Mouse (Mus musculus) heart, adult 2 months (tissue): ENCODE results near the gene Myadml2. TPM values are rescaled to one million over a fixed set of nuclear protein-coding genes. Genes with fewer than 3 reads are reported as not detected.

Experiments
- DNase-seq, 2 experiments: peaks; one replicate each; pipeline ENCODE4 v3.0.0; 2021
- H3K27ac ChIP-seq: fragments of 200-600 bp; 2 replicates; pipeline ENCODE4 v1.8.1; 2022
- H3K27me3 ChIP-seq: fragments of 200-500 bp; 2 replicates; pipeline ENCODE4 v1.6.1; 2012; ENCODE audit warnings: mild to moderate bottlenecking, low read length, inconsistent platforms, mixed read lengths; ENCODE audit not compliant: control insufficient read depth, insufficient read depth
- H3K36me3 ChIP-seq: fragments of 200-500 bp; 2 replicates; pipeline ENCODE4 v1.6.1; 2012; ENCODE audit warnings: low read length, inconsistent platforms; ENCODE audit not compliant: control insufficient read depth, insufficient read depth
- H3K4me1 ChIP-seq: fragments of 200-500 bp; 2 replicates; pipeline ENCODE4 v1.6.1; 2011; ENCODE audit warnings: low read length; ENCODE audit not compliant: control insufficient read depth, insufficient read depth
- H3K4me3 ChIP-seq: fragments of 200-600 bp; 2 replicates; pipeline ENCODE4 v1.8.1; 2022
- H3K79me2 ChIP-seq: fragments of 200-500 bp; replicated peaks from 2 replicates; pipeline ENCODE4 v1.6.1; 2012; ENCODE audit warnings: mild to moderate bottlenecking, inconsistent platforms, low read length, moderate library complexity, mixed read lengths; ENCODE audit not compliant: control insufficient read depth, insufficient read depth
- H3K9ac ChIP-seq: fragments of 200-500 bp; 2 replicates; pipeline ENCODE4 v1.6.1; 2012; ENCODE audit warnings: low read depth, mild to moderate bottlenecking, control low read depth, inconsistent platforms, low read length, mixed read lengths
- CTCF ChIP-seq: fragments of 200-600 bp; IDR thresholded peaks from 2 replicates; pipeline ENCODE4 v1.8.1; 2022; ENCODE audit warnings: antibody characterized with exemption, mild to moderate bottlenecking, moderate library complexity
- EP300 ChIP-seq: fragments of 200-500 bp; IDR thresholded peaks from 2 replicates; pipeline ENCODE4 v1.6.1; 2011; ENCODE audit warnings: low read depth, low read length, control low read depth; ENCODE audit not compliant: insufficient read depth
- POLR2A ChIP-seq: fragments of 200-500 bp; IDR thresholded peaks from 2 replicates; pipeline ENCODE4 v1.6.1; 2011; ENCODE audit warnings: mild to moderate bottlenecking, low read depth, low read length, control low read depth; ENCODE audit not compliant: insufficient read depth
- WGBS: fragments of 180-500 bp; shearing (Covaris S2); methylation state at CpG from one replicate; pipeline ENCODE4 v1.1.7; 2018; 5-methylcytosine and 5-hydroxymethylcytosine counted together
- intact Hi-C: fragments of 180-260 bp; cut with DNase I; formaldehyde crosslinking; loops from one replicate; pipeline ENCODE4 v1.15.1; 2025
- polyA plus RNA-seq: library from polyadenylated mRNA; depleted of rRNA; stranded (reverse); fragments of >200 nt; gene quantifications from 2 replicates; pipeline ENCODE4 v1.2.3, GENCODE M21; 2012
- total RNA-seq, 2 experiments: library from RNA; stranded (reverse); gene quantifications; 2 replicates each; pipeline ENCODE4 v1.2.3; 2021

Gene Myadml2
- total and polyA plus RNA-seq, 3 experiments = 55.1 to 87.3 (median 77.6) TPM

DNA sequence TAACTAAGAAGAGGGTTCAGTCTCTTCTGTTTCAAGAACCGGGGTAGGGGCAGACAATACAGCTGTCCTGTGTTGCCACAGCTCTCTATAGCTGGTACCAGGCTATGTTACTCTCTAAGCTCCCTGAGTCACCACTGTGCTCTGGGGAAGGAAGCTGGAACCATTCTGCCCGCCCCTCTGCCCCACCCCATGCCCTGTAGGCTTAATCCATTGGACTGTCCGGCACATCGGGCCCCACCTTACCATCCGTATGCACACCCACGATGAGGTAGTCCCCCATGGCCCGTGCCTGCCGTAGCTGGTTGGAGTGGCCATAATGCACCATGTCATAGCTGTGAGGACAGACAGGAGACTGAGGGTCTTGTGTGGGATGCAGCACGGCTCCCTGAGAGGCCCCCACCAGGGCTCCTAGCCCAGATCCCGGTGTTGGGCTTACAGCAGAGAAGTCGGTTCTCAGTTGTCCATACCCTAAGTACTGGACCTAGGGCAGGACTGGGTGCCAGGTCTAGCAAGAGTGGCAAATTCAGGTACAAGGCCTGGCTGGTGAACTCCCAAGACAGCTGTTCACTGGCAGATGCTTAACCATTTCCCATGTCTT lies 32.3 kb downstream of the Myadml2 start:
- Histone ChIP-seq H3K4me1 (peaks cover 3% of the 10 kb centered on the region), H3K27me3 (no peaks in the 10 kb centered on the region), H3K9ac (no peak overlapping the region), H3K79me2 (no peaks in the 10 kb centered on the region), H3K4me3 (no peak overlapping the region), H3K27ac (no peak overlapping the region), H3K36me3 (no peaks in the 10 kb centered on the region)
- no peak for TF ChIP-seq EP300
- TF ChIP-seq CTCF = no peak
- no peak for TF ChIP-seq POLR2A
- intact Hi-C loops = no loop called here
- 87% methylated on average over 11 of the region's 11 CpGs for WGBS
- DNase-seq = no peak

DNA sequence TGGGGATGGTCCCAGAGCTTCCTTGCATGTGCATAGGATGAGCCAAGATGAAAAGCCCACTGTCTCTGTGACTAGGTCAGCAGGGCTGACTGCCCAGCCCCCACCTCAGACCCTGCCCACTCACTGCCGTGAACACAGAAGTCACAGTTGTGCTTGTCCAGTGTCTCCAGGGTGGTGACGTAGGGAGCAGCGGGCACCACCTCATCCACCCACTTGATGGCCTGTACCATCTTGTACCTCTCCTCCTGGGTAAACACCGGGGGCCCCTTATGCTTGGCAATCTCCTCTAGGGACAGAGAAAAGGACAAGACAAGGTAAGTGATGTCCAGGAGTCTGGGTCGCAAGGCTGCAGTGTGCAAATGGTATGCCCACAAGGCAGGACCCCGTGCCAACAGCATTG lies 32.8 kb downstream of the Myadml2 start:
- WGBS = 90% methylated on average over 6 of the region's 6 CpGs
- Histone ChIP-seq H3K4me1 (peaks cover 3% of the 10 kb centered on the region), H3K9ac (no peak overlapping the region), H3K27me3 (no peaks in the 10 kb centered on the region), H3K4me3 (no peak overlapping the region), H3K27ac (no peak overlapping the region), H3K36me3 (no peaks in the 10 kb centered on the region), H3K79me2 (no peaks in the 10 kb centered on the region)
- no peak for TF ChIP-seq POLR2A
- TF ChIP-seq CTCF = no peak
- no peak for TF ChIP-seq EP300
- DNase-seq = no peak
- intact Hi-C loops = no loop called here

DNA sequence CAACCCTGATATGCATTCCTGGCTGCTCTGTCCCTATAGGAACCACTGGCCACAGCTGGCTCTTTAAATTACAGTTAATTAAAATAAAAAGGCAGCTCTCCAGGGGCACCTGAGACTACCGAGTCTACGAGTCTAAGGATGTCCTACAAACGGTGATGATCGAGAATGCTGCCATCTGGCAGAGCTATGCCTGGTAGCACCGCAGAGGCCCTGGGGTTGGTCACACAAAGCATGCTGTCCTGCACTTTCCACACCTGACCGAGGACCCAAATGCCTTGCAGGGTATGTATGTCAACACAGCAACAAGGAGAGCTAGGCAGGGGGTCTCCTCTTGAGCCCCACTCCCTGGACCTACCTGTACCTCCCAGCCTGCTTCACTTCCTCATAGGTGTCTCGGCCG lies 34.0 kb downstream of the Myadml2 start:
- H3K9ac ChIP-seq = no peak overlapping the region
- no peak for DNase-seq
- H3K4me1 ChIP-seq = peaks cover 3% of the 10 kb centered on the region
- TF ChIP-seq EP300 (no peak), CTCF (no peak), POLR2A (no peak)
- no peak overlapping the region for H3K4me3 ChIP-seq
- 83% methylated on average over 8 of the region's 8 CpGs for WGBS
- intact Hi-C loops = loop anchor here (2.0 kb wide), 1 partner anchor 31 kb away; no protein-coding TSS in a partner anchor
- no peaks in the 10 kb centered on the region for H3K27me3 ChIP-seq
- H3K27ac ChIP-seq = no peak overlapping the region
- no peaks in the 10 kb centered on the region for H3K79me2 ChIP-seq
- no peaks in the 10 kb centered on the region for H3K36me3 ChIP-seq

DNA sequence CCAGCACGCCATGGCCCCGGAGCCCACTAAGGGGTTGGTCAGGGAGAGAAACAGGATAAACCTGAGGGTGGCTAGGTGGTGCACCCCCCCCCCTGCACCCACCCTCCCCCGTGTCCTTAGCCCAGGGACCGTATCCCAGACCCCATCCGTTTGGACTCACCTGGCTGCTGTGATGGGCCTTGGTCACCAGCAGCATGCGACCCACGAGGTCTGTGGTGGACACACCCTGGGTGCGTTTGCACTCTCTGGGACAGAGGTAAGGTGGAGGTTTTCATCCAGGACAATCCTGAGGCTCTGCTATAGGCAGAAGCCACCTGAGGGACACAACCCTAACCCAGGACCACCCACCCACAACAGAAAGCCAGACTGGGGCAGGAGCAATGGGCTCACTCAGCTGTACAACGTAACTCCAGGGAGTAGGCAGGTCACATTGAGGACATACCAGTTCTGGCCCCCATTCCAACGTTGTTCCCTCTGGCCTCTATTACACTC lies 34.4 kb downstream of the Myadml2 start:
- Histone ChIP-seq H3K4me3 (no peak overlapping the region), H3K36me3 (no peaks in the 10 kb centered on the region), H3K27me3 (no peaks in the 10 kb centered on the region), H3K27ac (no peak overlapping the region), H3K79me2 (no peaks in the 10 kb centered on the region), H3K9ac (no peak overlapping the region), H3K4me1 (peaks cover 3% of the 10 kb centered on the region)
- no peak for DNase-seq
- WGBS = 82% methylated on average over 10 of the region's 10 CpGs
- TF ChIP-seq EP300 (no peak), POLR2A (no peak)
- intact Hi-C loops = loop anchor here (2.0 kb wide), 1 partner anchor 31 kb away; no protein-coding TSS in a partner anchor

DNA sequence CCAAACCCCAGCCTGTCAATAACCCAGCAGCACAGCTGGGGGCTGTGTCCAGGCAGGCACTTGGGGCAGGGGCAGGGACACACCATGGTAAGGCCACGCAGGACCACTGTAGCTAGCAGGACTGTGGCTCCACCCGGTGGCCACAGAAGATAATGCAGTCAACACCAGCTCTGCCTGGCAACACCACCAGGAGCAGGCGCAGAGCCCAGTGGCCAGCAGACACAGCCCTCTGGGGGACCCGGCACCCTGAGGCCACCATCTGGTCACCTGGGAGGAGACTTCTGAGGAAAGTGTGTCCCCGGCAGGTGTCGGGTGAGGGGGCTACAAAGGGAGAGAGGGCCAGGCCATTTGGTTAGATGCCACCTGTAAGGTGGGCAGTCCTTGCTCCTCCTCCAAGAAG lies 35.2 kb downstream of the Myadml2 start:
- H3K27ac ChIP-seq = no peak overlapping the region
- TF ChIP-seq EP300 = peak; percentile 86
- peak; percentile 88 for TF ChIP-seq CTCF
- no peak for TF ChIP-seq POLR2A
- no peak overlapping the region for H3K9ac ChIP-seq
- H3K4me1 ChIP-seq = peaks cover 3% of the 10 kb centered on the region
- peak; percentile 72 to 80 for DNase-seq
- H3K36me3 ChIP-seq = no peaks in the 10 kb centered on the region
- no peaks in the 10 kb centered on the region for H3K27me3 ChIP-seq
- no peaks in the 10 kb centered on the region for H3K79me2 ChIP-seq
- intact Hi-C loops = loop anchor here (1.0 to 2.0 kb wide), 3 partner anchors 30 to 123 kb away; no protein-coding TSS in a partner anchor
- H3K4me3 ChIP-seq = no peak overlapping the region
- 37% methylated on average over 6 of the region's 6 CpGs for WGBS

- Histone ChIP-seq H3K36me3 (no peaks in the 10 kb centered on the region), H3K27me3 (no peaks in the 10 kb centered on the region), H3K4me3 (no peak overlapping the region), H3K79me2 (no peaks in the 10 kb centered on the region), H3K4me1 (peaks cover 4% of the 10 kb centered on the region), H3K9ac (no peak overlapping the region), H3K27ac (no peak overlapping the region)
- WGBS = 89% methylated on average over 9 of the region's 9 CpGs
- DNase-seq = no peak
- intact Hi-C loops = no loop called here
- no peak for TF ChIP-seq CTCF
- TF ChIP-seq POLR2A = no peak
- TF ChIP-seq EP300 = no peak
Measured at GRCm38 (mm10) chr11:120610477-120611046, 37.4 kb downstream of the Myadml2 start.
